Mouse (Mus musculus): ENCODE results near the gene Usp29.

DNA sequence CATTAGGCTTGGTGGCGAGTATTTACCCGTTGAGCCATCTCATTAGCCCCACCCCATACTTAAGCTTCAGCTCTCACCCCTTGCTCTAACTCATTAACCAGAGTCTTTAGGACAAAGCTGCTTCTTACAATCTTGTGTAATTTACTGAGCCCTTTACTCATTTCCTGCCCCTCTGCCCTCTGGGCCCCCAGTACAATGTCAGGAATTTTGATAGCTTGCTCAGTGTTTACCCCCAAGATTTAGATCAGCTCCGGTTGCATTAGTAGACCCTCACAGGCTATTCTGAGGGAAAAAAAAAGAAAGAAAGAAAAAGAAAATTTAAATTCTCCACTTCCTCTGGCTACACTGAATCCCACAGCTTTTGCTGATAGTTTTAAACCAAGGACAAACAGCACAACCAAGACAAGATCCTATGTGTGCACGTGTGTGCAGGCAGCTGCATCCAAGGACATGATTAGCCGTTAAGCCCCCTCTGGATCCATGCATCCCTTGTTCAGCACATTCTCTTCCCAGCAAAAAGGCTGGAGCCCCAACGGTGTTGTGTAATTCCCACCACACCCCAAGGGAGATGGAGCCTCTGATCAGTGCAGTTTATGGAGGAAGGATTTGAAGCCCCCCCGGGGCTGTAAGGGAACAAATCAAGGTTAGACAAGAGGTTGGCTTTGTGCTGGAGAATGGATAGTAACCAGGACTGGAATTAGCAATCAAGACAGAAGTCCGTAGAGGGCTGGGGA lies 54.1 kb downstream of the Usp29 start:
- TF ChIP-seq CTCF (IDR thresholded peaks at IDR 0.05; ENCODE audit: control insufficient read depth, insufficient read depth, insufficient read length) = no peak
- TF ChIP-seq MYOD1 (IDR thresholded peaks at IDR 0.05; ENCODE audit: control insufficient read depth, insufficient read length, low read depth) = no peak
- no peak for TF ChIP-seq CEBPB (IDR thresholded peaks at IDR 0.05; ENCODE audit: low read depth)
- no peak for TF ChIP-seq MAX (IDR thresholded peaks at IDR 0.05)
- no peak for TF ChIP-seq USF1 (IDR thresholded peaks at IDR 0.05; ENCODE audit: low read depth)
- no peak for TF ChIP-seq MYOG (IDR thresholded peaks at IDR 0.05; ENCODE audit: control insufficient read depth, extremely low read depth, insufficient read length)
